Mouse (Mus musculus): ENCODE measurements around the gene Apold1. TPM values are rescaled to one million over a fixed set of nuclear protein-coding genes. Genes with fewer than 3 reads are reported as not detected.

The Apold1 gene
- 3.5 and 3.6 TPM in 2 replicates for polyA plus RNA-seq (2015; fragmentation: Nextera tagmentation; extraction: Ambion mirVana)

DNA sequence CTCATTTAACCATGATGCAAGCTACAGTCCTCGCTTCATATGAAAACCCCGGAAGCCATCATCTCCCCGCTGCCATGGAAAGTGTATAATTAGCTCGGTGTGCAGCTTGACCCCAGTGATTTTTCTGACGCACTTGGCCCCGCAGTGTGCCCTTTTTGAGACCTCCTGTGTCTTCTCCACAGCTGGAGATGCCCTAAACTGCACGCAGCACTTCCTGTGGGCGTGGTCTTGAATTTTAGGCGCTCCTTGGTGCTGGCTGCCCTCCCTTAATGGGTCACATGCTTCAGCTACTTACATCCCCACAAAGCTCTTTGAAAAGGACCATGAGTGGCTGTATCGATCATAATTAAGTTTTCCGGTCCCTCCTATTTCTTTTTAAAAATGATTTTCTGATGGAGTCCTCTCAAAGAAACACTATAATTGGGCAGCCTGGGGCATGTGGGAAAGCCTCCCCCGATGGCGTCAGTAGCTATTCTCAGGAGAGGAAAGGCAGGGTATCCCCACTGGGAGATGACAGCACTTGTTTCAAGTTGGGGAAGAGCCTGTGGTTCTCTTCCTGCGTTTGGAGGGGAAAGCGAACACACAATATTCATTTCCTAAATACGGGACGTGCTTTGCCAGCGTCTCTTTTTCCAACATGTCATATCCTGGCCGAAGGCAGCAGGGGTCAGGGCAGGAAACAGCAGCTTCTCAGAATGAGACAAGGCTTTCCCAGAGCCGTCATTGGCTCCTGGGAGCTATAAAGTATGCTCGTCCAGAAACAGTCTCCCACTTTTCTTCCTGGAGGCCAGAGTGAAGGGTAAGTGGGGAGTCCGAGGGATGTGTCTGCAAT, at the start of gene Apold1:
TSS of gene Apold1 (plus strand) at position 488 of the 832 bp plus-strand sequence.
- no peak for ATAC-seq
- no peak within 1 kb of the TSS for H3K9ac ChIP-seq
- no peaks in the 10 kb centered on the region for H3K9me3 ChIP-seq (replicated peaks)
- 0 out of 2 replicates have a peak within 1 kb of the TSS, but pooled peaks have one; percentile 5 for H3K4me3 ChIP-seq
- peak within 1 kb of the TSS; percentile 35 for H3K4me2 ChIP-seq
- no peak within 1 kb of the TSS for H3K27ac ChIP-seq
- peaks cover 21% of the 10 kb centered on the region for H3K4me1 ChIP-seq
- WGBS, result 40% methylated on average over 22 of the region's 22 CpGs
- no peaks in the 10 kb centered on the region for H3K27me3 ChIP-seq
- H3K36me3 ChIP-seq (ENCODE audit: poor library complexity, severe bottlenecking), result no peaks in the 10 kb centered on the region

- Histone ChIP-seq H3K27ac (no peak overlapping the region; the same call in 1 of the 2 replicates), H3K27me3 (no peaks in the 10 kb centered on the region), H3K4me3 (peak overlapping the region; percentile 9; the same call in 1 of the 2 replicates), H3K36me3 (ENCODE audit: poor library complexity, severe bottlenecking) (no peaks in the 10 kb centered on the region; the same call in 1 of the 2 replicates), H3K4me1 (peaks cover 40% of the 10 kb centered on the region), H3K9ac (peak overlapping the region; percentile 36; the same call in 1 of the 2 replicates), H3K4me2 (peak overlapping the region; percentile 95), H3K9me3 (replicated peaks) (no peaks in the 10 kb centered on the region)
- 77% methylated on average over 12 of the region's 12 CpGs for WGBS
- no peak for ATAC-seq
These were observed 48.9 kb upstream of the Apold1 start for GRCm38 (mm10) chr6:134932486-134933206.

- H3K4me1 ChIP-seq, result peaks cover 37% of the 10 kb centered on the region
- 85% methylated on average over 2 of the region's 2 CpGs for WGBS
- no peaks in the 10 kb centered on the region for H3K9me3 ChIP-seq (replicated peaks)
- H3K4me2 ChIP-seq, result peak overlapping the region; percentile 95
- no peak for ATAC-seq
- H3K4me3 ChIP-seq, result no peak overlapping the region; the same call in 1 of the 2 replicates
- H3K36me3 ChIP-seq (ENCODE audit: poor library complexity, severe bottlenecking), result no peaks in the 10 kb centered on the region; the same call in 1 of the 2 replicates
- no peaks in the 10 kb centered on the region for H3K27me3 ChIP-seq
- no peak overlapping the region for H3K27ac ChIP-seq
- peak overlapping the region; percentile 36; the same call in 1 of the 2 replicates for H3K9ac ChIP-seq
These were observed 48.3 kb upstream of the Apold1 start for GRCm38 (mm10) chr6:134933207-134933558.

- Histone ChIP-seq H3K9me3 (replicated peaks) (no peaks in the 10 kb centered on the region), H3K4me2 (no peak overlapping the region), H3K4me1 (peaks cover 32% of the 10 kb centered on the region), H3K27ac (no peak overlapping the region), H3K27me3 (no peaks in the 10 kb centered on the region), H3K36me3 (ENCODE audit: poor library complexity, severe bottlenecking) (peaks cover 1% of the 10 kb centered on the region; the same call in 1 of the 2 replicates), H3K4me3 (no peak overlapping the region), H3K9ac (no peak overlapping the region)
- WGBS, result 94% methylated on average over 5 of the region's 5 CpGs
- no peak for ATAC-seq
These were observed 47.2 kb upstream of the Apold1 start for GRCm38 (mm10) chr6:134934305-134934704.

GRCm38 (mm10) chr6:134939781-134940180, 41.7 kb upstream of the Apold1 start:
- Histone ChIP-seq H3K36me3 (ENCODE audit: poor library complexity, severe bottlenecking) (peaks cover 31% of the 10 kb centered on the region), H3K9me3 (replicated peaks) (no peaks in the 10 kb centered on the region), H3K27ac (no peak overlapping the region), H3K9ac (no peak overlapping the region), H3K4me1 (no peaks in the 10 kb centered on the region), H3K4me3 (no peak overlapping the region), H3K4me2 (no peak overlapping the region), H3K27me3 (no peaks in the 10 kb centered on the region)
- no peak for ATAC-seq
- WGBS, result 92% methylated on average over 4 of the region's 4 CpGs

GRCm38 (mm10) chr6:134943759-134944407, 37.6 kb upstream of the Apold1 start:
- 91% methylated on average over 13 of the region's 13 CpGs for whole genome bisulfite sequencing
- H3K27ac ChIP-seq, result no peak overlapping the region

GRCm38 (mm10) chr6:134946054-134946453, 35.5 kb upstream of the Apold1 start:
- peaks cover 43% of the 10 kb centered on the region for H3K36me3 ChIP-seq (ENCODE audit: poor library complexity, severe bottlenecking)
- no peaks in the 10 kb centered on the region for H3K4me1 ChIP-seq
- 0 out of 2 replicates have a peak overlapping the region, but pooled peaks have one; percentile 5 for H3K27ac ChIP-seq
- 75% methylated on average over 6 of the region's 6 CpGs for WGBS
- no peak overlapping the region for H3K9ac ChIP-seq
- no peak for ATAC-seq
- no peak overlapping the region for H3K4me3 ChIP-seq
- H3K4me2 ChIP-seq, result no peak overlapping the region
- no peaks in the 10 kb centered on the region for H3K9me3 ChIP-seq (replicated peaks)
- H3K27me3 ChIP-seq, result no peaks in the 10 kb centered on the region

More at GRCm38 (mm10) chr6:134943759-134944407, 37.6 kb upstream of the Apold1 start:
- Histone ChIP-seq H3K9ac (no peak overlapping the region), H3K36me3 (ENCODE audit: poor library complexity, severe bottlenecking) (peaks cover 39% of the 10 kb centered on the region), H3K4me3 (no peak overlapping the region), H3K9me3 (replicated peaks) (no peaks in the 10 kb centered on the region), H3K27me3 (no peaks in the 10 kb centered on the region), H3K4me2 (no peak overlapping the region), H3K4me1 (no peaks in the 10 kb centered on the region)
- no peak for ATAC-seq

DNA sequence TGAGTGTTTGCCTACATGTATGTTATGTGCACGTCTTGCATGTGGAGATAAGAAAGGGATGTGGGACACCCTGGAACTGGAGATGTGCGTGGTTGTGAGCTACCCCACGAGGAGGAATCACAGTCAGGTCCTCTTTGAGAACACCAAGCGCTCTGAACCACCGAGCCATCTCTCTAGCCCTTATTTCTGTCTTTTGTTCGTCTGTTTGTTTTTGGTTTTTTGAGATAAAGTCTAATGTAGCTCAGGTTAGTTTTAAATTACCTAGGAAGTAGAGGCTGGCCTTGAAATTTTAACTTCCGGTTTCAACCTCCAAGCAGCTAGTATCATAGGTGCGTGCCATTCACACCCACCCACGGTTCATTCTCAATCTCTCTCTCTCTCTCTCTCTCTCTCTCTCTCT, 34.7 kb upstream of the Apold1 start:
- ATAC-seq, result no peak
- Histone ChIP-seq H3K9ac (no peak overlapping the region), H3K4me2 (no peak overlapping the region), H3K4me1 (no peaks in the 10 kb centered on the region), H3K9me3 (replicated peaks) (no peaks in the 10 kb centered on the region), H3K36me3 (ENCODE audit: poor library complexity, severe bottlenecking) (peaks cover 42% of the 10 kb centered on the region), H3K27me3 (no peaks in the 10 kb centered on the region), H3K27ac (no peak overlapping the region), H3K4me3 (no peak overlapping the region)
- WGBS, result 89% methylated on average over 9 of the region's 9 CpGs

GRCm38 (mm10) chr6:134947311-134948087, 34.0 kb upstream of the Apold1 start:
- no peaks in the 10 kb centered on the region for H3K4me1 ChIP-seq
- peak; percentile 53; the same call in 1 of the 2 replicates for ATAC-seq

GRCm38 (mm10) chr6:134948522-134949061, 32.9 kb upstream of the Apold1 start:
- H3K36me3 ChIP-seq (ENCODE audit: poor library complexity, severe bottlenecking), result peaks cover 37% of the 10 kb centered on the region
- H3K9me3 ChIP-seq (replicated peaks), result no peaks in the 10 kb centered on the region
- no peaks in the 10 kb centered on the region for H3K27me3 ChIP-seq
- no peak overlapping the region for H3K4me2 ChIP-seq
- ATAC-seq, result no peak
- WGBS, result 76% methylated on average over 11 of the region's 11 CpGs
- H3K4me3 ChIP-seq, result no peak overlapping the region
- H3K4me1 ChIP-seq, result no peaks in the 10 kb centered on the region
- no peak overlapping the region for H3K27ac ChIP-seq
- no peak overlapping the region for H3K9ac ChIP-seq

More at GRCm38 (mm10) chr6:134947311-134948087, 34.0 kb upstream of the Apold1 start:
- Histone ChIP-seq H3K36me3 (ENCODE audit: poor library complexity, severe bottlenecking) (peaks cover 40% of the 10 kb centered on the region), H3K27me3 (no peaks in the 10 kb centered on the region), H3K9me3 (replicated peaks) (no peaks in the 10 kb centered on the region), H3K4me3 (no peak overlapping the region), H3K27ac (no peak overlapping the region), H3K9ac (no peak overlapping the region), H3K4me2 (no peak overlapping the region)
- WGBS, result 46% methylated on average over 13 of the region's 13 CpGs

DNA sequence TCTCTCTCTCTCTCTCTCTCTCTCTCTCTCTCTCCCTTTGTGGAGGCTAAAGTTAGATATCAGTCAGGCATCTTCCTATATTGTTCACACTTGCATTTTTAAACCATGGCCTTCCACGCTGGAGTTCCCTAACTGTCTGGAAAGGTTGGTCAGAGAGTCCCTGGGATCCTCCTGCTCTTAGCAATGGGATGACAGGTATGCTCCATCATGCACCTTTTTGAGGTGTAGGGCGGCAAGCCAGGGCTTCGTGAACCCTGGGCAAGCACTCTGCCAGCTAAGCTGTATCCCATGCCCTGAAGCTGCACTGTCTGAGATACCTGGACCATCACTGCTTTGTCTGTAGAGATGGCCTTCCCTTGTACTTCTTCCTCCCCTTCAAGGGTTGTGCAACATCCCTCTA, 32.3 kb upstream of the Apold1 start:
- Histone ChIP-seq H3K27ac (no peak overlapping the region), H3K27me3 (no peaks in the 10 kb centered on the region), H3K36me3 (ENCODE audit: poor library complexity, severe bottlenecking) (peaks cover 35% of the 10 kb centered on the region), H3K4me3 (no peak overlapping the region), H3K4me1 (peaks cover 4% of the 10 kb centered on the region; the same call in 1 of the 2 replicates), H3K9me3 (replicated peaks) (no peaks in the 10 kb centered on the region), H3K4me2 (no peak overlapping the region), H3K9ac (no peak overlapping the region)
- no peak for ATAC-seq
- WGBS, result 95% methylated on average over 3 of the region's 3 CpGs
